Mouse (Mus musculus): ENCODE data around the gene Nol10.

GRCm38 (mm10) chr12:17369111-17369510 is 20.9 kb downstream of the Nol10 start:
- TF ChIP-seq CTCF (IDR thresholded peaks at IDR 0.05 in 2 of 3, conservative IDR thresholded peaks at IDR 0.05 in 1 of 3; ENCODE audit: control insufficient read depth in 1 of 3, insufficient read depth in 1 of 3, low read depth in 2 of 3, low read length in 3 of 3, poor library complexity in 1 of 3, severe bottlenecking in 1 of 3) (no peak), EP300 (IDR thresholded peaks at IDR 0.05; ENCODE audit: low read depth in 1 of 2, low read length in 2 of 2) (no peak)

Measured in MEL (cell line).